Mouse (Mus musculus) heart, postnatal 14 days (tissue): Measurements from ENCODE around the gene Dcbld2. TPM values are rescaled to one million over a fixed set of nuclear protein-coding genes. Genes with fewer than 3 reads are reported as not detected.

Experiments
- total RNA-seq, 2 experiments: library from RNA; stranded (reverse); gene quantifications; 2 replicates each; pipeline ENCODE4 v1.2.3; 2021

Gene Dcbld2
- total RNA-seq, 2 experiments from 2014 or later = 21.7 to 23.5 TPM

Other genes with a start within 250 kb of the Dcbld2 start
- gene St3gal6, start 115.8 kb downstream of the Dcbld2 start, total RNA-seq = 10 to 100 TPM; 33.5 to 37.5 TPM
- gene Gm813, start 208.5 kb downstream of the Dcbld2 start, total RNA-seq = not detected
- not detected for gene E330017A01Rik, start 230.3 kb downstream of the Dcbld2 start, total RNA-seq